Comparison of ENCODE assay signal across 8 mouse cellular contexts in genomic region chr16:5049774-5050234, GRCm38 (mm10). TPM values are rescaled to one million over a fixed set of nuclear protein-coding genes. Genes with fewer than 3 reads are reported as not detected.
DNase-seq lines count a peak whose midpoint lies in the region; ATAC-seq and TF ChIP-seq lines count a peak whose summit lies in the region.

Gene Glyr1, minus strand, starts transcription at chr16:5049863.
Gene Ubn1, plus strand, starts transcription at chr16:5050057.

- peaks cover 11% of the 10 kb centered on the region in 2 experiments for H3K4me1 ChIP-seq in MEL (ENCODE audit: control insufficient read depth in 1 of 2, insufficient read depth in 2 of 2, low read length in 2 of 2)
- H3K4me1 ChIP-seq in cerebellum, adult 2 months (ENCODE audit: control insufficient read depth, insufficient read depth, low read length): peaks cover 2% of the 10 kb centered on the region; the same call in 1 of the 2 replicates
- H3K4me1 ChIP-seq in forebrain, postnatal 0 days (ENCODE audit: insufficient read depth): peaks cover 6% of the 10 kb centered on the region
- peaks cover 26% of the 10 kb centered on the region for H3K4me1 ChIP-seq in lung, embryonic 15.5 days

- H3K36me3 ChIP-seq in MEL (ENCODE audit: control insufficient read depth in 1 of 2, insufficient read depth in 2 of 2, low read length in 2 of 2): peaks cover 16 to 38% of the 10 kb centered on the region in 2 experiments
- peaks cover 23% of the 10 kb centered on the region for H3K36me3 ChIP-seq in forebrain, postnatal 0 days (ENCODE audit: insufficient read depth)
- H3K36me3 ChIP-seq in lung, embryonic 15.5 days: peaks cover 32% of the 10 kb centered on the region

- WGBS in cerebellum, adult 2 months: under 1% methylated on average over 56 of the region's 56 CpGs
- WGBS in forebrain, postnatal 0 days: 3% methylated on average over 56 of the region's 56 CpGs
- WGBS in lung, embryonic 15.5 days: under 1% methylated on average over 55 of the region's 56 CpGs

- peak within 1 kb of the TSS; percentile 78 to 89 for H3K4me3 ChIP-seq in MEL (ENCODE audit: control insufficient read depth in 1 of 2, insufficient read depth in 1 of 2, low read depth in 2 of 2, low read length in 2 of 2)
- peak within 1 kb of the TSS; percentile 90 for H3K4me3 ChIP-seq in cerebellum, adult 2 months (replicated peaks; ENCODE audit: insufficient read depth, low read depth, low read length)
- H3K4me3 ChIP-seq in forebrain, postnatal 0 days (ENCODE audit: low read depth, low read length): peak within 1 kb of the TSS; percentile 95
- peak within 1 kb of the TSS; percentile 80 for H3K4me3 ChIP-seq in lung, embryonic 15.5 days

- no peak for TF ChIP-seq EP300 in MEL (IDR thresholded peaks at IDR 0.05; ENCODE audit: low read depth in 1 of 2, low read length in 2 of 2)

- peaks cover 38% of the 10 kb centered on the region for H3K79me2 ChIP-seq in MEL (ENCODE audit: control insufficient read depth, insufficient read depth, low read length, poor library complexity)

- H3K9ac ChIP-seq in MEL (ENCODE audit: control insufficient read depth, low read depth, low read length, poor library complexity, severe bottlenecking): peak within 1 kb of the TSS; percentile 90
- peak within 1 kb of the TSS; percentile 91 for H3K9ac ChIP-seq in forebrain, postnatal 0 days
- H3K9ac ChIP-seq in lung, embryonic 15.5 days: peak within 1 kb of the TSS; percentile 95

- peak within 1 kb of the TSS; percentile 81 for H3K27ac ChIP-seq in MEL (ENCODE audit: control insufficient read depth, low read depth, low read length)
- peak within 1 kb of the TSS; percentile 81 for H3K27ac ChIP-seq in cerebellum, adult 2 months (ENCODE audit: insufficient read depth, low read length)
- peak within 1 kb of the TSS; percentile 97 for H3K27ac ChIP-seq in forebrain, postnatal 0 days (ENCODE audit: low read depth, low read length)
- peak within 1 kb of the TSS; percentile 97 for H3K27ac ChIP-seq in lung, embryonic 15.5 days

- peak; percentile 100 for ATAC-seq in forebrain, postnatal 0 days
- peak; percentile 99 for ATAC-seq in lung, embryonic 15.5 days (ENCODE audit: borderline replicate concordance, extremely low read depth, low FRiP score, low TSS enrichment)

- TF ChIP-seq RAD21 in MEL (IDR thresholded peaks at IDR 0.05; ENCODE audit: low read depth, low read length): no peak

- TF ChIP-seq POLR2A in MEL (IDR thresholded peaks at IDR 0.05; ENCODE audit: control insufficient read depth in 1 of 2, insufficient read depth in 1 of 2, low read depth in 1 of 2, low read length in 2 of 2, poor library complexity in 1 of 2): peak; percentile 92 to 94
- peak; percentile 82 for TF ChIP-seq POLR2A in cerebellum, adult 2 months (IDR thresholded peaks at IDR 0.05; ENCODE audit: borderline replicate concordance, insufficient read depth, low read length)

- TF ChIP-seq CTCF in MEL (IDR thresholded peaks at IDR 0.05 in 2 of 3, conservative IDR thresholded peaks at IDR 0.05 in 1 of 3; ENCODE audit: control insufficient read depth in 1 of 3, insufficient read depth in 1 of 3, low read depth in 2 of 3, low read length in 3 of 3, poor library complexity in 1 of 3, severe bottlenecking in 1 of 3): no peak
- no peak for TF ChIP-seq CTCF in cerebellum, adult 2 months (IDR thresholded peaks at IDR 0.05; ENCODE audit: borderline replicate concordance, insufficient read depth, low read depth, low read length)
- peak; percentile 18; the same call in 1 of the 2 replicates for TF ChIP-seq CTCF in forebrain, postnatal 0 days (IDR thresholded peaks at IDR 0.05; ENCODE audit: low read depth)

- peak within 1 kb of the TSS; percentile 93 for H3K4me2 ChIP-seq in forebrain, postnatal 0 days (ENCODE audit: low read depth)
- H3K4me2 ChIP-seq in lung, embryonic 15.5 days: peak within 1 kb of the TSS; percentile 91

- no peaks in the 10 kb centered on the region for H3K9me3 ChIP-seq in MEL (replicated peaks; ENCODE audit: insufficient read depth, low read length)
- no peaks in the 10 kb centered on the region for H3K9me3 ChIP-seq in forebrain, postnatal 0 days (ENCODE audit: low read length)
- H3K9me3 ChIP-seq in lung, embryonic 15.5 days: no peaks in the 10 kb centered on the region

- H3K27me3 ChIP-seq in MEL (ENCODE audit: control insufficient read depth in 1 of 2, insufficient read depth in 2 of 2, low read length in 2 of 2): no peaks in the 10 kb centered on the region
- H3K27me3 ChIP-seq in cerebellum, adult 2 months (ENCODE audit: control insufficient read depth, insufficient read depth, low read length): no peaks in the 10 kb centered on the region
- H3K27me3 ChIP-seq in forebrain, postnatal 0 days (ENCODE audit: insufficient read depth, low read length): no peaks in the 10 kb centered on the region
- no peaks in the 10 kb centered on the region for H3K27me3 ChIP-seq in lung, embryonic 15.5 days

- peak; percentile 99 for DNase-seq in MEL (ENCODE audit: low read depth, low spot score)
- peak; percentile 99 to 100 for DNase-seq in cerebellum, adult 2 months
- peak; percentile 100 for DNase-seq in forebrain, postnatal 0 days
- peak; percentile 99 for DNase-seq in heart, postnatal 4 days
- DNase-seq in layer of hippocampus, adult 8-10 months (ENCODE audit: low spot score in 2 of 2): peak; percentile 99
- DNase-seq in ovary, adult 18-20 months (ENCODE audit: low spot score): peak; percentile 99
- peak; percentile 99 for DNase-seq in thymus, postnatal 0 days (ENCODE audit: low spot score)

TF ChIP-seq in MEL, 35 proteins besides CTCF, POLR2A, EP300 and RAD21 (continues in another document):
- TF ChIP-seq SIN3A (IDR thresholded peaks at IDR 0.05; ENCODE audit: low read length) (peak; percentile 79), MEF2A (IDR thresholded peaks at IDR 0.05; ENCODE audit: extremely low read depth, insufficient replicate concordance, low read depth, low read length, poor library complexity, severe bottlenecking) (no peak), ZC3H11A (IDR thresholded peaks at IDR 0.05; ENCODE audit: low read depth, low read length) (no peak), POLR2AphosphoS5 (IDR thresholded peaks at IDR 0.05; ENCODE audit: borderline replicate concordance, low read depth, low read length) (no peak), RCOR1 (IDR thresholded peaks at IDR 0.05; ENCODE audit: low read depth, low read length) (no peak), TBP (IDR thresholded peaks at IDR 0.05; ENCODE audit: low read depth, low read length) (no peak), UBTF (IDR thresholded peaks at IDR 0.05; ENCODE audit: borderline replicate concordance, insufficient read depth, low read depth, low read length) (no peak), ZNF384 (IDR thresholded peaks at IDR 0.05; ENCODE audit: low read depth, low read length) (no peak), MYC (IDR thresholded peaks at IDR 0.05; ENCODE audit: low read depth, low read length) (peak; percentile 60; the same call in 1 of the 2 replicates), SMC3 (IDR thresholded peaks at IDR 0.05; ENCODE audit: low read depth, low read length) (no peak), CHD1 (IDR thresholded peaks at IDR 0.05; ENCODE audit: low read depth, low read length) (no peak), GABPA (IDR thresholded peaks at IDR 0.05; ENCODE audit: low read depth, low read length) (no peak), TAL1 (IDR thresholded peaks at IDR 0.05; ENCODE audit: low read length) (no peak), HCFC1 (IDR thresholded peaks at IDR 0.05; ENCODE audit: low read depth, low read length) (peak; percentile 85), ZMIZ1 (IDR thresholded peaks at IDR 0.05; ENCODE audit: low read depth, low read length) (peak; percentile 63; the same call in 1 of the 2 replicates), USF1 (IDR thresholded peaks at IDR 0.05; ENCODE audit: low read depth, low read length) (peak; percentile 99), BHLHE40 (IDR thresholded peaks at IDR 0.05; ENCODE audit: borderline replicate concordance, low read depth, low read length) (peak; percentile 90), NELFE (IDR thresholded peaks at IDR 0.05; ENCODE audit: low read depth, low read length) (peak; percentile 91), MYB (IDR thresholded peaks at IDR 0.05; ENCODE audit: low read depth, low read length) (no peak), POLR2AphosphoS2 (IDR thresholded peaks at IDR 0.05; ENCODE audit: low read length) (peak; percentile 88), USF2 (IDR thresholded peaks at IDR 0.05; ENCODE audit: borderline replicate concordance in 1 of 2, insufficient read depth in 1 of 2, low read depth in 1 of 2, low read length in 2 of 2) (peak; percentile 90 to 98), GATA1 (IDR thresholded peaks at IDR 0.05; ENCODE audit: low read depth, low read length) (no peak), CHD2 (IDR thresholded peaks at IDR 0.05; ENCODE audit: low read length) (no peak), KAT2A (conservative IDR thresholded peaks at IDR 0.05; ENCODE audit: low read depth, low read length) (no peak; the same call in 1 of the 2 replicates)

RNA-seq across cellular contexts. Expression of gene Glyr1, which starts in this region (rescaled TPM):
- 63.6 and 68.7 TPM in 2 replicates for total RNA-seq in MEL (2012; rRNA removed)
- polyA plus RNA-seq in MEL (2012; ENCODE audit: insufficient read depth in 1 of 2, insufficient read length in 2 of 2, low read depth in 1 of 2, low replicate concordance in 2 of 2, missing spikeins in 1 of 2): 100 to 1,000 TPM in 1 of 2 experiments, 10 to 100 TPM in 1; 44.8 to 103 TPM
- 139 and 146 TPM in 2 replicates for polyA plus RNA-seq in cerebellum, adult 2 months (2012; rRNA removed)
- total RNA-seq in forebrain, postnatal 0 days (2014; rRNA removed): 180 and 186 TPM in 2 replicates
- 138 and 157 TPM in 2 replicates for polyA plus RNA-seq in forebrain, postnatal 0 days (2015; fragmentation: Nextera tagmentation; extraction: Ambion mirVana)
- 10 to 100 TPM; 63.3 to 66.4 TPM for total RNA-seq in heart, postnatal 4 days (2021)
- total RNA-seq in layer of hippocampus, adult 8-10 months (2022): 100 to 1,000 TPM; 134 to 153 (median 147) TPM
- polyA plus RNA-seq in lung, embryonic 15.5 days (2015; fragmentation: Nextera tagmentation; extraction: Ambion mirVana): 149 and 153 TPM in 2 replicates
- polyA plus RNA-seq in thymus, postnatal 0 days (2015; fragmentation: Nextera tagmentation; extraction: Ambion mirVana): 109 and 110 TPM in 2 replicates

RNA-seq across cellular contexts. Expression of gene Ubn1, which starts in this region (rescaled TPM):
- total RNA-seq in MEL (2012; rRNA removed): 14.9 and 18.1 TPM in 2 replicates
- polyA plus RNA-seq in MEL (2012; ENCODE audit: insufficient read depth in 1 of 2, insufficient read length in 2 of 2, low read depth in 1 of 2, low replicate concordance in 2 of 2, missing spikeins in 1 of 2): 10 to 100 TPM; 24.9 to 34.5 TPM
- polyA plus RNA-seq in cerebellum, adult 2 months (2012; rRNA removed): 28.1 and 30.2 TPM in 2 replicates
- 24.2 and 34.9 TPM in 2 replicates for total RNA-seq in forebrain, postnatal 0 days (2014; rRNA removed)
- 4.7 and 7.0 TPM in 2 replicates for polyA plus RNA-seq in forebrain, postnatal 0 days (2015; fragmentation: Nextera tagmentation; extraction: Ambion mirVana)
- 10 to 100 TPM; 34.8 to 37.5 TPM for total RNA-seq in heart, postnatal 4 days (2021)
- total RNA-seq in layer of hippocampus, adult 8-10 months (2022): 10 to 100 TPM; 41.1 to 47.2 (median 44.8) TPM
- 19.8 and 21.4 TPM in 2 replicates for polyA plus RNA-seq in lung, embryonic 15.5 days (2015; fragmentation: Nextera tagmentation; extraction: Ambion mirVana)
- 25.5 and 33.0 TPM in 2 replicates for polyA plus RNA-seq in thymus, postnatal 0 days (2015; fragmentation: Nextera tagmentation; extraction: Ambion mirVana)

Comparison
In these comparisons a context has a peak if more than half of its experiments do, and no peak if none do; other contexts are left out.
1. Peak in every context shown above with its lines: DNase-seq, ATAC-seq, H3K4me3 ChIP-seq and H3K27ac ChIP-seq.